16 mouse cellular contexts compared by ENCODE assay signal in the genomic region with DNA sequence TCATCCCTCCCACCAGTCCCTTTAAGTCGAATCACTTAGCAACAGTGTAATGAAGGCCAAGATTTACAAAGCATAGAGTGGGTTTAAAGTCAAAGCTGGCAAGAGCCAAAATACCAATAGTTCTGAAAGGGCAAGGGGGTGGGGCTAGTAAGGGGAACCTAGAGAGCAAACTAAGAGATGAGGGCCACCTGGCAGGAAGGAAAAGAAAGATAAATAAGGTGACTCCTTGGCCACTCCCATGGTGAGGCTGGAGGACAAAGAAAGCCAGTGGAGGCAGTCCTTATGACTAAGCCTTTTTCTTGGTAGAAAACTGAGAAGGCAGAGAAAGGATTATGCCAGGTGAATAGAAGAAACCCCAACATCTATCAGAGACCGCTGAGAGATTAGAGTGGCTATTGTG. TPM values are rescaled to one million over a fixed set of nuclear protein-coding genes. Genes with fewer than 3 reads are reported as not detected.
DNase-seq lines count a peak whose midpoint lies in the region; ATAC-seq lines count a peak whose summit lies in the region.
"Had no signal": no experiment of that assay in that cellular context is flagged by ENCODE, and none has a peak within 500 bp of the region (broad histone marks: within the 10 kb centered on the region; RNA-seq: fewer than 3 reads in every experiment).

No protein-coding gene starts in this region.

- intact Hi-C loops in left cerebral cortex, postnatal 25 days (cut with DNase I) = no loop called here
- intact Hi-C loops in left cerebral cortex, postnatal 14 days (cut with DNase I) = no loop called here

- DNase-seq in thymus, postnatal 4 days = peak; percentile 24
- DNase-seq in thymus, postnatal 10 days (ENCODE audit: low spot score in 2 of 2) = no peak
- DNase-seq in lung, postnatal 36 days = peak; percentile 73
- DNase-seq in left cerebral cortex, postnatal 25 days (ENCODE audit: low spot score in 2 of 2) = no peak
- DNase-seq in cerebellum, postnatal 10 days = no peak
- DNase-seq in left cerebral cortex, postnatal 14 days (ENCODE audit: low spot score in 2 of 2) = no peak
- DNase-seq: adrenal gland, postnatal 25 days; cerebellum, adult 2 months; gastrocnemius, adult 2 months; heart, adult 11 months; right cerebral cortex, adult 18-20 months; spleen, adult 18-20 months had no signal

- ATAC-seq in common myeloid progenitor, adult 5-6 weeks (replicated peaks; ENCODE audit: low read depth, poor library complexity, severe bottlenecking) = 0 out of 2 replicates have a peak, but pooled peaks have one; percentile 17
- ATAC-seq: inflammation-experienced regulatory T-cells, adult 6 months; midbrain, embryonic 16.5 days; Patski had no signal

RNA-seq across cellular contexts. Expression of gene Fut8, which starts 42.9 kb away (rescaled TPM):
- 188 and 193 TPM in 2 replicates for total RNA-seq in common myeloid progenitor, adult 5-6 weeks (2017)
- 10 to 100 TPM; 66.2 to 72.1 TPM for total RNA-seq in left cerebral cortex, postnatal 25 days (2021)
- total RNA-seq in left cerebral cortex, postnatal 14 days (2021) = 10 to 100 TPM; 75.6 to 76.8 TPM

Comparison
In these comparisons a context has a peak if more than half of its experiments do, and no peak if none do; other contexts are left out.
1. DNase-seq: peak in thymus, postnatal 4 days (single experiment) and lung, postnatal 36 days (single experiment); none in thymus, postnatal 10 days (0 of 2), left cerebral cortex, postnatal 25 days (0 of 2), cerebellum, postnatal 10 days (0 of 2) and left cerebral cortex, postnatal 14 days (0 of 2).